Mouse (Mus musculus) brain, embryonic 14.5 days (tissue): ENCODE results near the gene Gm8050. TPM values are rescaled to one million over a fixed set of nuclear protein-coding genes. Genes with fewer than 3 reads are reported as not detected.
"Not testable (repeated sequence)": the region's sequence is repeated elsewhere in the genome, so short reads cannot be mapped to it uniquely, and the experiment has no call there.

ENCODE experiments used
- DNase-seq: peaks from one replicate; pipeline ENCODE4 v3.0.0-alpha.2; 2011; ENCODE audit warnings: low read depth
- polyA plus RNA-seq: library from polyadenylated mRNA; depleted of rRNA; stranded (reverse); fragments of >200 nt; gene quantifications from 2 replicates; pipeline ENCODE4 v1.2.3, GENCODE M21; 2012; rRNA removed

Gene Gm8050
- polyA plus RNA-seq: not detected in 2 replicates

- not testable (repeated sequence) for DNase-seq
Measured at GRCm38 (mm10) chr14:6720151-6720550, at the start of gene Gm8050. TSS of gene Gm8050 (minus strand) at chr14:6720251.

GRCm38 (mm10) chr14:6757231-6757536 lies 37.1 kb upstream of the Gm8050 start:
- not testable (repeated sequence) for DNase-seq

GRCm38 (mm10) chr14:6756384-6757230 lies 36.6 kb upstream of the Gm8050 start:
- peak; percentile 37 for DNase-seq

GRCm38 (mm10) chr14:6742232-6742631 lies 22.2 kb upstream of the Gm8050 start, which contains the start of gene Gm3636:
TSS of gene Gm3636 (minus strand) at chr14:6742332.
- DNase-seq: not testable (repeated sequence)

- DNase-seq: not testable (repeated sequence)
Measured at GRCm38 (mm10) chr14:6684070-6684469, 36.0 kb downstream of the Gm8050 start, which contains the start of gene Gm10251. TSS of gene Gm10251 (minus strand) at chr14:6684170.

Other genes starting within 250 kb of the Gm8050 start
- gene Gm8356, start 183.0 kb downstream of the Gm8050 start, polyA plus RNA-seq: not detected in 2 replicates
- gene Gm3629, start 129.6 kb downstream of the Gm8050 start, polyA plus RNA-seq: 0.71 and 1.2 TPM in 2 replicates
- gene Gm3460, start 97.8 kb downstream of the Gm8050 start, polyA plus RNA-seq: 0.73 and 0.85 TPM in 2 replicates
- gene Gm10251, start 36.1 kb downstream of the Gm8050 start, polyA plus RNA-seq: not detected in 2 replicates
- gene Gm3636, start 22.1 kb upstream of the Gm8050 start, polyA plus RNA-seq: 26.3 and 26.5 TPM in 2 replicates
- gene Gm8362, start 54.2 kb upstream of the Gm8050 start, polyA plus RNA-seq: 0.05 TPM in 1 of 2 replicates, not detected in the other
- gene Gm3642, start 120.1 kb upstream of the Gm8050 start, polyA plus RNA-seq: not detected in 2 replicates
- gene Gm3667, start 169.7 kb upstream of the Gm8050 start, polyA plus RNA-seq: 8.5 TPM in 2 replicates